Comparison of ENCODE assay signal across 35 mouse cellular contexts in the genomic region with DNA sequence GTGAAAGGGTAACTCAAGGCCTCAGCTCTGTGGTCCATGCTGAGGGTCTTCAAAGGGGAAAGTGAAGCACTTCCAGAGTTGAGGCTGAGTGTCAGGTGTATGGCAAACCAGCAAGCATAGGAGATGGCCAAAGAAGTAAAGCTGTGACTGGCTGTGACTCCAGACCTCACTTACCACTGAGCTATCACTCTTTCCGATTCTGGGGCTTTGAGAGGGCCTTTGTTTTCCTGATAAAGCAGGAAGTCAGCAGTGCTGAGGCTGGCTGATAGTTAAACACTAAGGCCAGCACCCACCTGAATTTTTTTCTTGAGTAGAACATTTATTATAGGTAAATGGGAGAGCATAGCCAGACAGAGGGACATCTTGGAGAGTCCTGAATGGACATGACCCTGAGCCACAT.
"Had no signal": no experiment of that assay in that cellular context is flagged by ENCODE, and none has a peak within 500 bp of the region (broad histone marks: within the 10 kb centered on the region; RNA-seq: fewer than 3 reads in every experiment).

No protein-coding gene starts in this region.

- H3K4me1 ChIP-seq: hindbrain, embryonic 10.5 days; hindbrain, embryonic 12.5 days; hindbrain, embryonic 13.5 days; hindbrain, embryonic 15.5 days; intestine, embryonic 15.5 days; kidney, embryonic 15.5 days had no signal

- H3K4me2 ChIP-seq: heart, embryonic 11.5 days; heart, embryonic 12.5 days; heart, embryonic 13.5 days; heart, embryonic 15.5 days; hindbrain, embryonic 12.5 days; hindbrain, embryonic 13.5 days; hindbrain, embryonic 14.5 days; hindbrain, embryonic 15.5 days; intestine, embryonic 15.5 days; kidney, embryonic 15.5 days had no signal

- H3K9me3 ChIP-seq: heart, embryonic 10.5 days; heart, embryonic 12.5 days; heart, embryonic 13.5 days; heart, embryonic 15.5 days; hindbrain, embryonic 10.5 days; hindbrain, embryonic 12.5 days; hindbrain, embryonic 13.5 days; hindbrain, embryonic 15.5 days; intestine, embryonic 15.5 days; kidney, embryonic 15.5 days had no signal

- H3K4me3 ChIP-seq: heart, embryonic 10.5 days; heart, embryonic 12.5 days; heart, embryonic 13.5 days; heart, embryonic 15.5 days; hindbrain, embryonic 10.5 days; hindbrain, embryonic 12.5 days; hindbrain, embryonic 13.5 days; hindbrain, embryonic 15.5 days; intestine, embryonic 15.5 days; kidney, embryonic 15.5 days; layer of hippocampus, adult 2 months had no signal

- DNase-seq: heart, postnatal 10 days; heart, postnatal 14 days; heart, postnatal 36 days; heart, postnatal 4 days; kidney, adult 11 months; kidney, adult 18-20 months; kidney, adult 2 months; kidney, adult 8-10 months; kidney, adult 9 months; kidney, postnatal 10 days; kidney, postnatal 14 days; kidney, postnatal 25 days; kidney, postnatal 36 days; kidney, postnatal 4 days; layer of hippocampus, adult 9-11 months; layer of hippocampus, postnatal 36 days had no signal

- H3K36me3 ChIP-seq: heart, embryonic 10.5 days; heart, embryonic 12.5 days; heart, embryonic 13.5 days; heart, embryonic 15.5 days; hindbrain, embryonic 10.5 days; hindbrain, embryonic 12.5 days; hindbrain, embryonic 13.5 days; hindbrain, embryonic 15.5 days; intestine, embryonic 15.5 days; kidney, embryonic 15.5 days had no signal

- H3K27me3 ChIP-seq: heart, embryonic 12.5 days; heart, embryonic 13.5 days; heart, embryonic 15.5 days; hindbrain, embryonic 12.5 days; hindbrain, embryonic 13.5 days; hindbrain, embryonic 15.5 days; intestine, embryonic 15.5 days; kidney, embryonic 15.5 days had no signal

- ATAC-seq: hindbrain, embryonic 16.5 days; hindbrain, postnatal 0 days; inflammation-experienced regulatory T-cells, adult 6 months; intestine, embryonic 15.5 days; intestine, embryonic 16.5 days; intestine, postnatal 0 days had no signal

- H3K27ac ChIP-seq: heart, embryonic 10.5 days; heart, embryonic 13.5 days; heart, embryonic 15.5 days; hindbrain, embryonic 10.5 days; hindbrain, embryonic 12.5 days; hindbrain, embryonic 13.5 days; hindbrain, embryonic 14.5 days; hindbrain, embryonic 15.5 days; hindbrain, postnatal 0 days; intestine, embryonic 15.5 days; kidney, embryonic 15.5 days; kidney, postnatal 0 days; layer of hippocampus, adult 2 months had no signal

- H3K9ac ChIP-seq: heart, embryonic 12.5 days; heart, embryonic 13.5 days; heart, embryonic 15.5 days; hindbrain, embryonic 12.5 days; hindbrain, embryonic 13.5 days; hindbrain, embryonic 14.5 days; hindbrain, embryonic 15.5 days; intestine, embryonic 15.5 days; kidney, embryonic 15.5 days had no signal
